Mouse (Mus musculus): ENCODE measurements around the gene Pik3r5. TPM values are rescaled to one million over a fixed set of nuclear protein-coding genes. Genes with fewer than 3 reads are reported as not detected.

The Pik3r5 gene
- 0.83 and 0.86 TPM in 2 replicates for polyA plus RNA-seq (2016; fragmentation: Nextera tagmentation; extraction: Ambion mirVana)

GRCm38 (mm10) chr11:68431699-68432360 is at the start of gene Pik3r5:
Gene Pik3r5, plus strand, starts transcription at chr11:68432121.
- Histone ChIP-seq H3K4me1 (peaks cover 21% of the 10 kb centered on the region), H3K27me3 (ENCODE audit: poor library complexity, severe bottlenecking) (peaks cover 43% of the 10 kb centered on the region), H3K4me3 (peak within 1 kb of the TSS; percentile 64), H3K27ac (peak within 1 kb of the TSS; percentile 78), H3K9me3 (no peaks in the 10 kb centered on the region), H3K36me3 (replicated peaks) (no peaks in the 10 kb centered on the region)
- WGBS: 8% methylated on average over 35 of the region's 35 CpGs
- DNase-seq (ENCODE audit: extremely low spot score, low spot score): peak; percentile 91

- no peak for DNase-seq (ENCODE audit: extremely low spot score, low spot score)
- 2% methylated on average over 10 of the region's 10 CpGs for WGBS
- peaks cover 100% of the 10 kb centered on the region for H3K27me3 ChIP-seq (ENCODE audit: poor library complexity, severe bottlenecking)
Measured at GRCm38 (mm10) chr11:68383519-68383918, 48.4 kb upstream of the Pik3r5 start.

GRCm38 (mm10) chr11:68384131-68384530 is 47.8 kb upstream of the Pik3r5 start:
- Histone ChIP-seq H3K4me1 (peaks cover 86% of the 10 kb centered on the region), H3K27ac (peak overlapping the region; percentile 88; the same call in 1 of the 2 replicates), H3K4me3 (peak overlapping the region; percentile 73), H3K36me3 (replicated peaks) (no peaks in the 10 kb centered on the region), H3K9me3 (no peaks in the 10 kb centered on the region), H3K27me3 (ENCODE audit: poor library complexity, severe bottlenecking) (peaks cover 100% of the 10 kb centered on the region)
- 2% methylated on average over 12 of the region's 12 CpGs for WGBS
- no peak for DNase-seq (ENCODE audit: extremely low spot score, low spot score)

More at GRCm38 (mm10) chr11:68383519-68383918, 48.4 kb upstream of the Pik3r5 start:
- H3K9me3 ChIP-seq: no peaks in the 10 kb centered on the region
- H3K27ac ChIP-seq: peak overlapping the region; percentile 54; the same call in 1 of the 2 replicates
- H3K4me3 ChIP-seq: peak overlapping the region; percentile 73
- no peaks in the 10 kb centered on the region for H3K36me3 ChIP-seq (replicated peaks)
- H3K4me1 ChIP-seq: peaks cover 91% of the 10 kb centered on the region

- WGBS: 0% methylated on average over 27 of the region's 27 CpGs
- peak; percentile 49 for DNase-seq (ENCODE audit: extremely low spot score, low spot score)
- H3K4me3 ChIP-seq: peak overlapping the region; percentile 73
- H3K27me3 ChIP-seq (ENCODE audit: poor library complexity, severe bottlenecking): peaks cover 100% of the 10 kb centered on the region
- no peaks in the 10 kb centered on the region for H3K36me3 ChIP-seq (replicated peaks)
- H3K9me3 ChIP-seq: no peaks in the 10 kb centered on the region
- H3K4me1 ChIP-seq: peaks cover 86% of the 10 kb centered on the region
- peak overlapping the region; percentile 88 for H3K27ac ChIP-seq
Measured at GRCm38 (mm10) chr11:68384592-68385020, 47.3 kb upstream of the Pik3r5 start.

- Histone ChIP-seq H3K27ac (peak overlapping the region; percentile 88), H3K4me1 (peaks cover 87% of the 10 kb centered on the region)
- under 1% methylated on average over 94 of the region's 94 CpGs for WGBS
Measured at GRCm38 (mm10) chr11:68385021-68385821, 46.7 kb upstream of the Pik3r5 start.

GRCm38 (mm10) chr11:68385921-68386588 is 45.9 kb upstream of the Pik3r5 start:
- WGBS: under 1% methylated on average over 68 of the region's 68 CpGs
- peaks cover 94% of the 10 kb centered on the region for H3K4me1 ChIP-seq

More at GRCm38 (mm10) chr11:68385021-68385821, 46.7 kb upstream of the Pik3r5 start:
- no peaks in the 10 kb centered on the region for H3K9me3 ChIP-seq
- peak overlapping the region; percentile 73 for H3K4me3 ChIP-seq
- no peaks in the 10 kb centered on the region for H3K36me3 ChIP-seq (replicated peaks)
- DNase-seq (ENCODE audit: extremely low spot score, low spot score): peak; percentile 53
- peaks cover 100% of the 10 kb centered on the region for H3K27me3 ChIP-seq (ENCODE audit: poor library complexity, severe bottlenecking)

GRCm38 (mm10) chr11:68386589-68387440 is 45.1 kb upstream of the Pik3r5 start:
- H3K27ac ChIP-seq: peak overlapping the region; percentile 88
- peaks cover 100% of the 10 kb centered on the region for H3K27me3 ChIP-seq (ENCODE audit: poor library complexity, severe bottlenecking)
- peaks cover 91% of the 10 kb centered on the region for H3K4me1 ChIP-seq
- H3K4me3 ChIP-seq: peak overlapping the region; percentile 73
- peak; percentile 70 for DNase-seq (ENCODE audit: extremely low spot score, low spot score)
- no peaks in the 10 kb centered on the region for H3K9me3 ChIP-seq
- WGBS: under 1% methylated on average over 90 of the region's 90 CpGs
- H3K36me3 ChIP-seq (replicated peaks): no peaks in the 10 kb centered on the region

More at GRCm38 (mm10) chr11:68385921-68386588, 45.9 kb upstream of the Pik3r5 start:
- H3K36me3 ChIP-seq (replicated peaks): no peaks in the 10 kb centered on the region
- DNase-seq (ENCODE audit: extremely low spot score, low spot score): peak; percentile 67
- H3K27me3 ChIP-seq (ENCODE audit: poor library complexity, severe bottlenecking): peaks cover 100% of the 10 kb centered on the region
- peak overlapping the region; percentile 73 for H3K4me3 ChIP-seq
- no peaks in the 10 kb centered on the region for H3K9me3 ChIP-seq
- peak overlapping the region; percentile 88 for H3K27ac ChIP-seq

- Histone ChIP-seq H3K9me3 (no peaks in the 10 kb centered on the region), H3K27me3 (ENCODE audit: poor library complexity, severe bottlenecking) (peaks cover 100% of the 10 kb centered on the region), H3K36me3 (replicated peaks) (no peaks in the 10 kb centered on the region), H3K27ac (peak overlapping the region; percentile 88), H3K4me1 (peaks cover 85% of the 10 kb centered on the region), H3K4me3 (peak overlapping the region; percentile 73)
- WGBS: 10% methylated on average over 4 of the region's 4 CpGs
- no peak for DNase-seq (ENCODE audit: extremely low spot score, low spot score)
Measured at GRCm38 (mm10) chr11:68387441-68387760, 44.5 kb upstream of the Pik3r5 start.

GRCm38 (mm10) chr11:68387971-68388654 is 43.8 kb upstream of the Pik3r5 start:
- Histone ChIP-seq H3K4me1 (peaks cover 78% of the 10 kb centered on the region), H3K9me3 (no peaks in the 10 kb centered on the region), H3K27ac (no peak overlapping the region), H3K36me3 (replicated peaks) (no peaks in the 10 kb centered on the region), H3K27me3 (ENCODE audit: poor library complexity, severe bottlenecking) (peaks cover 100% of the 10 kb centered on the region), H3K4me3 (no peak overlapping the region)
- WGBS: 17% methylated on average over 11 of the region's 11 CpGs
- DNase-seq (ENCODE audit: extremely low spot score, low spot score): no peak

- no peak for DNase-seq (ENCODE audit: extremely low spot score, low spot score)
- H3K4me3 ChIP-seq: no peak overlapping the region
- no peaks in the 10 kb centered on the region for H3K36me3 ChIP-seq (replicated peaks)
- 19% methylated on average over 1 of the region's 1 CpGs for WGBS
- peaks cover 74% of the 10 kb centered on the region for H3K4me1 ChIP-seq
- H3K27ac ChIP-seq: no peak overlapping the region
- H3K27me3 ChIP-seq (ENCODE audit: poor library complexity, severe bottlenecking): peaks cover 98% of the 10 kb centered on the region
- no peaks in the 10 kb centered on the region for H3K9me3 ChIP-seq
Measured at GRCm38 (mm10) chr11:68388655-68389015, 43.3 kb upstream of the Pik3r5 start.

- 0% methylated on average over 8 of the region's 8 CpGs for WGBS
- Histone ChIP-seq H3K4me1 (peaks cover 70% of the 10 kb centered on the region), H3K36me3 (replicated peaks) (no peaks in the 10 kb centered on the region), H3K27me3 (ENCODE audit: poor library complexity, severe bottlenecking) (peaks cover 98% of the 10 kb centered on the region), H3K27ac (no peak overlapping the region), H3K4me3 (no peak overlapping the region), H3K9me3 (no peaks in the 10 kb centered on the region)
- no peak for DNase-seq (ENCODE audit: extremely low spot score, low spot score)
Measured at GRCm38 (mm10) chr11:68389621-68390020, 42.3 kb upstream of the Pik3r5 start.
